8 mouse cellular contexts compared by ENCODE assay signal in genomic region chr8:54076791-54077270, GRCm38 (mm10). TPM values are rescaled to one million over a fixed set of nuclear protein-coding genes. Genes with fewer than 3 reads are reported as not detected.
DNase-seq lines count a peak whose midpoint lies in the region; ATAC-seq and TF ChIP-seq lines count a peak whose summit lies in the region.

No protein-coding gene starts in this region.

- H3K4me3 ChIP-seq in ES-E14 (ENCODE audit: insufficient read depth in 1 of 2, low read depth in 1 of 2, low read length in 2 of 2, poor library complexity in 1 of 2, severe bottlenecking in 1 of 2) = peak overlapping the region; percentile 78 to 97
- peak overlapping the region; percentile 41 for H3K4me3 ChIP-seq in bone marrow, adult 2 months (replicated peaks; ENCODE audit: control insufficient read depth, low read depth, low read length)
- H3K4me3 ChIP-seq in embryonic facial prominence, embryonic 15.5 days (replicated peaks) = peak overlapping the region; percentile 73
- H3K4me3 ChIP-seq in lung, embryonic 15.5 days = peak overlapping the region; percentile 79

- H3K9me3 ChIP-seq in ES-E14 (ENCODE audit: control insufficient read depth, insufficient read depth, low read depth, low read length) = no peaks in the 10 kb centered on the region
- no peaks in the 10 kb centered on the region for H3K9me3 ChIP-seq in embryonic facial prominence, embryonic 15.5 days (replicated peaks)
- no peaks in the 10 kb centered on the region for H3K9me3 ChIP-seq in lung, embryonic 15.5 days

- H3K9ac ChIP-seq in ES-E14 (ENCODE audit: insufficient read depth, low read depth, low read length, poor library complexity, severe bottlenecking) = peak overlapping the region; percentile 89
- H3K9ac ChIP-seq in embryonic facial prominence, embryonic 15.5 days = peak overlapping the region; percentile 58
- peak overlapping the region; percentile 68 for H3K9ac ChIP-seq in lung, embryonic 15.5 days

- TF ChIP-seq POLR2A in bone marrow, adult 2 months (IDR thresholded peaks at IDR 0.05; ENCODE audit: borderline replicate concordance, control insufficient read depth, low read depth, low read length) = no peak

- peak overlapping the region; percentile 97 for H3K27ac ChIP-seq in ES-E14 (ENCODE audit: insufficient read depth, low read depth, low read length, poor library complexity, severe bottlenecking)
- H3K27ac ChIP-seq in bone marrow, adult 2 months (ENCODE audit: control insufficient read depth, insufficient read depth, low read depth, low read length, poor library complexity) = no peak overlapping the region
- H3K27ac ChIP-seq in embryonic facial prominence, embryonic 15.5 days (replicated peaks) = peak overlapping the region; percentile 78
- peak overlapping the region; percentile 80 for H3K27ac ChIP-seq in lung, embryonic 15.5 days

- WGBS in bone marrow, adult 2 months = 2% methylated on average over 28 of the region's 28 CpGs
- 1% methylated on average over 27 of the region's 28 CpGs for WGBS in embryonic facial prominence, embryonic 15.5 days
- under 1% methylated on average over 28 of the region's 28 CpGs for WGBS in large intestine, adult 2 months
- WGBS in lung, embryonic 15.5 days = 2% methylated on average over 15 of the region's 28 CpGs

- intact Hi-C loops in heart, postnatal 36 days (cut with DNase I) = loop anchor here (1.0 to 10.0 kb wide), 4 partner anchors 76 to 562 kb away; partner anchors contain the start of gene Aga

- peak; percentile 11; the same call in 1 of the 2 replicates for TF ChIP-seq CTCF in bone marrow, adult 2 months (IDR thresholded peaks at IDR 0.05; ENCODE audit: control insufficient read depth, insufficient read depth, low read length)

- no peaks in the 10 kb centered on the region for H3K27me3 ChIP-seq in embryonic facial prominence, embryonic 15.5 days
- no peaks in the 10 kb centered on the region for H3K27me3 ChIP-seq in lung, embryonic 15.5 days

- peak; percentile 48 for DNase-seq in ES-E14 (ENCODE audit: low read depth, low spot score)
- peak; percentile 62 to 64 for DNase-seq in heart, postnatal 36 days
- DNase-seq in large intestine, adult 2 months (ENCODE audit: low read depth, low spot score) = peak; percentile 10

- in situ Hi-C loops in ES-E14 (cut with MboI; ENCODE audit: low sequenced_read_pairs in 2 of 2, unreplicated experiment in 2 of 2) = no loop called here

- H3K4me1 ChIP-seq in ES-E14 (ENCODE audit: control insufficient read depth in 2 of 2, insufficient read depth in 2 of 2, low read length in 2 of 2, poor library complexity in 1 of 2) = peaks cover 3 to 21% of the 10 kb centered on the region in 2 experiments; a peak in 3 of 4 replicates
- H3K4me1 ChIP-seq in bone marrow, adult 2 months (ENCODE audit: control insufficient read depth, insufficient read depth, low read length) = no peaks in the 10 kb centered on the region
- H3K4me1 ChIP-seq in embryonic facial prominence, embryonic 15.5 days = no peaks in the 10 kb centered on the region
- peaks cover 13% of the 10 kb centered on the region; the same call in 1 of the 2 replicates for H3K4me1 ChIP-seq in lung, embryonic 15.5 days

- no peaks in the 10 kb centered on the region for H3K36me3 ChIP-seq in ES-E14 (ENCODE audit: control insufficient read depth, insufficient read depth, low read length, poor library complexity, severe bottlenecking)
- no peaks in the 10 kb centered on the region for H3K36me3 ChIP-seq in embryonic facial prominence, embryonic 15.5 days
- H3K36me3 ChIP-seq in lung, embryonic 15.5 days = no peaks in the 10 kb centered on the region

- H3K4me2 ChIP-seq in embryonic facial prominence, embryonic 15.5 days (replicated peaks) = peak overlapping the region; percentile 80
- peak overlapping the region; percentile 90 for H3K4me2 ChIP-seq in lung, embryonic 15.5 days

- peak; percentile 88 for ATAC-seq in embryonic facial prominence, embryonic 15.5 days (ENCODE audit: insufficient number of reproducible peaks, low FRiP score, low TSS enrichment, low read depth)
- ATAC-seq in lung, embryonic 15.5 days (ENCODE audit: borderline replicate concordance, extremely low read depth, low FRiP score, low TSS enrichment) = peak; percentile 92
- peak; percentile 51; the same call in 1 of the 2 replicates for ATAC-seq in neutrophil, adult 5-6 weeks (ENCODE audit: extremely low read depth, insufficient number of reproducible peaks, low FRiP score, poor library complexity, severe bottlenecking)
- ATAC-seq in erythroid progenitor cell, adult 5-6 weeks (replicated peaks; ENCODE audit: low FRiP score, poor library complexity, severe bottlenecking) = no peak

TF ChIP-seq in ES-E14, 5 proteins besides CTCF, POLR2A, EP300 and RAD21:
- TF ChIP-seq HCFC1 (IDR thresholded peaks at IDR 0.05; ENCODE audit: borderline replicate concordance, insufficient read depth, low read length) = 0 out of 2 replicates have a peak, but pooled peaks have one; percentile 20
- no peak for TF ChIP-seq ZNF384 (IDR thresholded peaks at IDR 0.05; ENCODE audit: low read depth, low read length)
TF ChIP-seq in ES-E14: peak in this region for 1.

RNA-seq across cellular contexts. Expression of gene Vegfc, which starts 0.6 kb away (rescaled TPM):
- total RNA-seq in ES-E14 (2012; rRNA removed) = 20.1 and 32.6 TPM in 2 replicates
- polyA plus RNA-seq in bone marrow, adult 2 months (2011; ENCODE audit: insufficient read depth, insufficient read length, low replicate concordance, missing spikeins) = 1.7 and 3.9 TPM in 2 replicates
- polyA plus RNA-seq in embryonic facial prominence, embryonic 15.5 days (2015; fragmentation: Nextera tagmentation; extraction: Ambion mirVana) = 8.5 and 10.4 TPM in 2 replicates
- total RNA-seq in heart, postnatal 36 days (2021) = 1 to 10 TPM; 6.6 to 8.4 TPM
- 1.9 and 2.4 TPM in 2 replicates for polyA plus RNA-seq in large intestine, adult 2 months (2012; rRNA removed)
- 11.7 and 12.7 TPM in 2 replicates for polyA plus RNA-seq in lung, embryonic 15.5 days (2015; fragmentation: Nextera tagmentation; extraction: Ambion mirVana)
- total RNA-seq in neutrophil, adult 5-6 weeks (2017) = 0.47 TPM in 1 of 2 replicates, not detected in the other
- 3.2 TPM in 1 of 2 replicates, not detected in the other for total RNA-seq in erythroid progenitor cell, adult 5-6 weeks (2015; ENCODE audit: low replicate concordance)
- total RNA-seq in erythroid progenitor cell, adult 5-6 weeks (2017; ENCODE audit: low replicate concordance) = 19.6 TPM in 1 of 2 replicates, not detected in the other

Comparison
In these comparisons a context has a peak if more than half of its experiments do, and no peak if none do; other contexts are left out.
1. DNase-seq: peak in every context shown above with its lines; median percentile 63 in heart, postnatal 36 days; 48 in ES-E14; 10 in large intestine, adult 2 months.